Mouse (Mus musculus) forebrain, embryonic 11.5 days (tissue): ENCODE measurements around the gene Bik. TPM values are rescaled to one million over a fixed set of nuclear protein-coding genes. Genes with fewer than 3 reads are reported as not detected.

Experiments
- ATAC-seq: fragments of 200-750 bp; cut with Nextera tagmentation; replicated peaks from 2 replicates; pipeline ENCODE4 v1.8.0; 2017; ENCODE audit warnings: moderate TSS enrichment; ENCODE audit not compliant: low FRiP score
- DNase-seq: peaks from one replicate; pipeline ENCODE4 v3.0.0-alpha.2; 2017; ENCODE audit warnings: low spot score
- H3K27ac ChIP-seq: fragments of 300-500 bp; sonication (generic); 2 replicates; pipeline ENCODE4 v1.5.1; 2014; ENCODE audit warnings: low read depth, low read length
- H3K27me3 ChIP-seq: fragments of 300-500 bp; sonication (generic); 2 replicates; pipeline ENCODE4 v1.6.1; 2014; ENCODE audit warnings: mild to moderate bottlenecking, low read length, mixed read lengths; ENCODE audit not compliant: control insufficient read depth, insufficient read depth
- H3K36me3 ChIP-seq: fragments of 300-500 bp; sonication (generic); 2 replicates; pipeline ENCODE4 v1.6.1; 2014; ENCODE audit warnings: mild to moderate bottlenecking, low read length, moderate library complexity, mixed read lengths; ENCODE audit not compliant: control insufficient read depth, insufficient read depth
- H3K4me1 ChIP-seq: fragments of 300-500 bp; sonication (generic); replicated peaks from 2 replicates; pipeline ENCODE4 v1.6.1; 2014; ENCODE audit warnings: low read length, mixed read lengths; ENCODE audit not compliant: control insufficient read depth, insufficient read depth
- H3K4me2 ChIP-seq: fragments of 300-500 bp; sonication (generic); 2 replicates; pipeline ENCODE4 v1.6.1; 2014; ENCODE audit warnings: low read depth, mild to moderate bottlenecking, low read length, moderate library complexity, mixed read lengths; ENCODE audit not compliant: severe bottlenecking
- H3K4me3 ChIP-seq: fragments of 300-500 bp; sonication (generic); 2 replicates; pipeline ENCODE4 v1.5.1; 2014; ENCODE audit warnings: low read depth, low read length
- H3K9ac ChIP-seq: fragments of 300-500 bp; sonication (generic); 2 replicates; pipeline ENCODE4 v1.6.1; 2014; ENCODE audit warnings: low read length
- H3K9me3 ChIP-seq: fragments of 300-500 bp; sonication (generic); 2 replicates; pipeline ENCODE4 v1.6.1; 2016; ENCODE audit warnings: low read length, mixed read lengths; ENCODE audit not compliant: control insufficient read depth
- WGBS: fragments of 180-500 bp; shearing (Covaris S2); extraction: QIAGEN DNeasy Blood & Tissue Kit; methylation state at CpG from one replicate; pipeline ENCODE4 v1.1.7; 2014; 5-methylcytosine and 5-hydroxymethylcytosine counted together
- polyA plus RNA-seq: library from polyadenylated mRNA; unstranded; fragments of >200 nt; fragmentation: Nextera tagmentation; extraction: Ambion mirVana; gene quantifications from 2 replicates; pipeline ENCODE4 v1.2.1, GENCODE M21; 2014

The Bik gene
- polyA plus RNA-seq, 1 experiment from 2014 or later: 2.3 TPM

DNA sequence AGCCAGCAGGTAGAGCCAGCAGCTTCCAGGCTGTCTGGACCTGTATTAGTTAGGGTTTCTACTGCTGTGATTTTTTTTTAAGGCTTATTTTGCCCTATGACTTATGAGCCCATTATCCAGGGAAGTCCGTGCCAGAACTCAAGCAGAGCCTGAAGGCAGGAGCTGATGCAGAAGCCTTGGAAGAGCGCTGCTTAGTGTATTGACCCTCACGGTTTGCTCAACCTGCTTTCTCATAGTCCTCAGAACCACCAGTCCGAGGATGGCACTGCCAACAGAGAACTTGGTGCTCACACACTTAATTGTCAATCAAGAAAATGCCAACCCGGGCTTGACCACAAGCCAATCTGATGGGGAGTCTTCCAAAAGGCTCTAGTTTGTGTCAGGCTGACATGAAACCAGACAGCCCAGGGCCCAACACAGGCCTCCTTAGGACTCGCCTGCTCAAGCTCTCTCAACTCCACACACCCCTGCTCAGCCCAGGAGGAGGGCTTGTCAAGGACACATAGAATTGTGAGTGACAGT, 5.7 kb upstream of the Bik start:
- ATAC-seq (no peak), DNase-seq (no peak)
- WGBS: 84% methylated on average over 6 of the region's 6 CpGs

DNA sequence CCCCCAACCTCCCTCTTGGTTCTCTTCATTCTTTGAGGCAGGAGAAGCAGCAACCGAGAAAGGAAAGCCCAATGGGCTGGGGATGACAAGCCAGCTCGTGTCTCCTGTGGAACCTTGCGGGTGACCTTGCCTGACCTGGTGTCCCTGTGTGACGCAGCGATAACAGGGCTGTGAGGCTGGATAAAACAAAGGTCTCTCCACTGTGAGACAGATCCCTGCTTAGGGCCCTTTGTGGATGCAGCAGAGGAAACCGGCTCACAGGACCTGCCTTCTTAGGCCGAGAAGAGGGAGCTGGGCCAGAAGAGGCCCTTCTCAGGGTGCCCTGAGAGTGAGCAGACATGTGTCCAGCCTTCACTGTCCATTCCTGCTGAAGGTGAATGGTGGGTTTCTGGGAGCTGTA, 3.5 kb upstream of the Bik start:
- Histone ChIP-seq H3K36me3 (no peaks in the 10 kb centered on the region), H3K27ac (no peak overlapping the region), H3K9ac (no peak overlapping the region), H3K4me3 (no peak overlapping the region), H3K4me1 (peaks cover 11% of the 10 kb centered on the region; the same call in 1 of the 2 replicates), H3K27me3 (peaks cover 26% of the 10 kb centered on the region), H3K9me3 (no peaks in the 10 kb centered on the region), H3K4me2 (no peak overlapping the region)
- ATAC-seq (no peak), DNase-seq (no peak)
- 24% methylated on average over 7 of the region's 7 CpGs for WGBS

More for the DNA sequence above, 5.7 kb upstream of the Bik start:
- H3K4me1 ChIP-seq: no peaks in the 10 kb centered on the region; the same call in 1 of the 2 replicates
- H3K27ac ChIP-seq: no peak overlapping the region
- H3K9ac ChIP-seq: no peak overlapping the region
- no peaks in the 10 kb centered on the region for H3K36me3 ChIP-seq
- H3K27me3 ChIP-seq: peaks cover 7% of the 10 kb centered on the region
- H3K9me3 ChIP-seq: no peaks in the 10 kb centered on the region
- no peak overlapping the region for H3K4me3 ChIP-seq
- H3K4me2 ChIP-seq: no peak overlapping the region

DNA sequence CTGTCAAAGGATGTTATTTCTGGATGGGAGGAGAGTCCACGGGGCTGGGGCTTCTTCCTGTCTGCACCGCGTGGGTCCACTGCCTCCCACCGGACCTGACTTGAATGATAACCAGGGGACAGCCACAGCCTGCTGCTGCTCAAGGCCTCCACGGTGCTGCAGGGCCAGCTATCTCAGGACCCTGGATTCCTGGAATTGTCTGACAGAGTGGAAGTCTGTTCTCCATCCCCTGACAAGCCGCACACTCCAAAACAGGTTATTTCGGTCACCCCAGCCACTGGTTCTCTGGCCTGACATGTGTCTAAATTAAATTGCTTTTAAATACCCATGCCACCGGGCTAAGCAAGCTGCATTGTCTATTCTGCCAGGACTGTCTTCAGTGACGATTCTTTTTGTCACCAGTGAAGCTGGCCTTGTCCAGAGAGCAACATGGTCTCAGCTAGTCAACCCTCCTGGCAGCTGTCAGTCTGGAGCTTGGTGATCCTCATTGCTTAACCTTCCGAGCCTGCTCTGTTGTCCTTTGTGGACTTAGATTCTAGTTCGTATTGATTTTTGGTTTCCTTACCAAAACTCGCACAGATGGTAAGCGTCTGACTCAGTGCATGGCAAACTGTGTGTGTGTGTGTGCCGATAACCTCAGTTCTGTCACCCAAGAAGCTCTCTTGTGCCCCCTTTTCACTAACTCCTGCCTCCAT, 2.9 kb upstream of the Bik start:
- Histone ChIP-seq H3K27me3 (peaks cover 29% of the 10 kb centered on the region), H3K9me3 (no peaks in the 10 kb centered on the region), H3K9ac (no peak overlapping the region), H3K4me3 (no peak overlapping the region), H3K27ac (no peak overlapping the region), H3K36me3 (no peaks in the 10 kb centered on the region), H3K4me2 (no peak overlapping the region), H3K4me1 (peaks cover 11% of the 10 kb centered on the region; the same call in 1 of the 2 replicates)
- no peak for ATAC-seq
- no peak for DNase-seq
- WGBS: 69% methylated on average over 14 of the region's 14 CpGs

DNA sequence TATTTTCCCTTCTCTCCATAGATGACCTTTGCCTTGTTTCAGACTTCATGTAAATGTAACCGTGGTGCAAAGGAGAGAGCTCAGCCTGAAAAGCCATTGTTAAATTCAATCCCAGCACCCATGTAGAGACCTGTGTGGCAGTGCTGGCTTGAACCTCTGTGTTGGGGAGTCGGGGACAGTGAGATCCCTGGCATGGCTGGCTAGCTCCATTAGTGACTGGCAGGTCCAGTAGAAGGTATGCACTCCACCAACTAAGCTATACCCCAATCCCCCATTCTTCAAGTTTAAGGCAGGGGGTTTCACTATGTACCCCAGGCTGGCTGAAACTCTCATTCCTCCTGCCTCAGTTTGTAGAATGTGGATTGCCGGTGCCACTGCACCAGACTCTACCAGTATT, 2.3 kb upstream of the Bik start:
- H3K27me3 ChIP-seq: peaks cover 29% of the 10 kb centered on the region
- H3K4me3 ChIP-seq: no peak overlapping the region
- H3K9ac ChIP-seq: no peak overlapping the region
- ATAC-seq (no peak), DNase-seq (no peak)
- peaks cover 11% of the 10 kb centered on the region; the same call in 1 of the 2 replicates for H3K4me1 ChIP-seq
- 83% methylated on average over 3 of the region's 3 CpGs for WGBS
- no peak overlapping the region for H3K4me2 ChIP-seq
- H3K9me3 ChIP-seq: no peaks in the 10 kb centered on the region
- H3K36me3 ChIP-seq: no peaks in the 10 kb centered on the region
- H3K27ac ChIP-seq: no peak overlapping the region

DNA sequence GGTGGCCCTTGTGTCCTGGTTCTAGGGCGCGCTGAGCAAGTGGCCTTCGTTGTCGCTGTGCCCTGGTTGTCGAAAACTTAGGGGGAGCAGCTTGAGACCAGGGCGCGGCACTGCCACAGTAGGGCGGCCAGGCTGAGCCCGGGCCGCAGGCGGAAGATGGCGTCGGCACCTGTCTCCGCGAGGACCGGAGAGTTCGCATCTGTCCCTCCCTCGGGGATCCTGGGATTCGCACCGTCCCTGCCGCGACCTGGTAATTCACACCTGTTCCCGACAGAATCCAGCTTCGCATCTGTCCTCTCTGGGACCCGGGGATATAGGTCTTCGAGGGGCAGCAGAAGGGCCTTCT, 403 bp downstream of the Bik start:
- Histone ChIP-seq H3K27me3 (peaks cover 29% of the 10 kb centered on the region), H3K4me1 (peaks cover 11% of the 10 kb centered on the region; the same call in 1 of the 2 replicates), H3K36me3 (no peaks in the 10 kb centered on the region), H3K4me3 (peak overlapping the region; percentile 54), H3K9me3 (no peaks in the 10 kb centered on the region), H3K9ac (peak overlapping the region; percentile 55), H3K27ac (no peak overlapping the region), H3K4me2 (peak overlapping the region; percentile 96)
- DNase-seq: peak; percentile 61
- no peak for ATAC-seq
- 1% methylated on average over 26 of the region's 26 CpGs for WGBS

DNA sequence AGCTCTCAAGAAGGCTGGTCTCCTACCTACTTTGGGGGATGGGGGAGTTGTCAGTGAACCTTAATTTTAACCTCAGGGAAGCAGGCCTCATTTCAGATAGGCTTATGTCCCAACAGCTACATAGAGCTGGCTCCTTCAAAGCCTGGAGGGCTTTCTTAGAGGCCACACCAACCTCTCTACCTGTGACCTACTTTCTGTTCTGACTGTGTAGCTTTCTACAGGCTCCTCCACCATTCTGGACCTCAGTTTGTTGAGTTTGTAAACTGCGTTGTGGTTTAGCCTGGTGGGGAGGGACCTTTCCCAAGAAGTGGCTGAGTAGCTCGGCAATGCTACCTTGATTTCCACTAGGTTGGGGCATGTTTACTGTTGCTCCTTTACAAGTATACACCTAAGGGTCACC, 1.1 kb downstream of the Bik start:
- Histone ChIP-seq H3K4me3 (no peak overlapping the region), H3K9ac (no peak overlapping the region), H3K27ac (no peak overlapping the region), H3K27me3 (peaks cover 29% of the 10 kb centered on the region), H3K36me3 (no peaks in the 10 kb centered on the region), H3K9me3 (no peaks in the 10 kb centered on the region), H3K4me2 (no peak overlapping the region), H3K4me1 (peaks cover 11% of the 10 kb centered on the region; the same call in 1 of the 2 replicates)
- no peak for ATAC-seq
- no peak for DNase-seq
- WGBS: 75% methylated on average over 2 of the region's 2 CpGs

DNA sequence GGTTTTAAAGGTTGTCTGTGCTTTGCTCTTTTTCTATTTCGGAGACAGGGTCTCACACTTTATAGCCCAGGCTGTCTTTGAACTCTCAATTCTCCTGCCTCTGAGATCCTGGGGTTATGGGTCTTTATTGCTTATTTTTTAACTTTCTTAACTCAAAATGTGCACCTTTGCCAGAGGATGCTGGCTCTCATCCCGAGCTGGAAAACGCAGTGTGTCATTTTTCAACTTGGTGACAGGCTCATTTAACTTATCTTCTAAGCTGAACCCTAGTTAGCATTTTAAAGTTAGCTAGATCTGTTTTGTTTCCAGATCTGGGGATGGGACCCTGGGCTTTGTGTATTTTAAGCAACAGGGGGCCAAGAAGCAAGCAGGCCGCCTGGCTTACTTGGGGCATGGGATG, 2.2 kb downstream of the Bik start:
- ATAC-seq (no peak), DNase-seq (no peak)
- Histone ChIP-seq H3K27ac (no peak overlapping the region), H3K36me3 (no peaks in the 10 kb centered on the region), H3K9me3 (no peaks in the 10 kb centered on the region), H3K27me3 (peaks cover 29% of the 10 kb centered on the region), H3K4me2 (no peak overlapping the region), H3K4me3 (no peak overlapping the region), H3K4me1 (peaks cover 11% of the 10 kb centered on the region; the same call in 1 of the 2 replicates), H3K9ac (no peak overlapping the region)
- WGBS: 82% methylated on average over 4 of the region's 4 CpGs

DNA sequence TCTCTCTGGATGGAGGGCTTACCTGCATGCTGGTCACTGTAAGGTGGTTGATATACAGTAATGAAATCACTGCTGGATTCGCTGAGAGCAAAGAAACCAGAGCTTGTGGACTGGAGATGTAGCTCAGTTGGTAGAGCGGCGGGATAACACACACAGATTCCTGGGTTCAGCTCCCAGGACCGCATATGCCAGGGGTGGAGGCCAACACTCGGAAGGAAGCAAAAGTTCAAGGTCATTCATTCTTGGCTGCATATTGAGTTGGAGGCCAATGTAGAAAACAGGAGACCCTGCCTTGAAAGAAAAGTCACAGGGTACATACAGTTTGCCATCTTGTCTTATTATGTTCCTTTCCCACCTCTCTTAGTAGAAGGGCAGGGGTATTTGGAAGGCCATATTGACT, 3.1 kb downstream of the Bik start:
- ATAC-seq (no peak), DNase-seq (no peak)
- Histone ChIP-seq H3K9me3 (no peaks in the 10 kb centered on the region), H3K27ac (no peak overlapping the region), H3K4me3 (no peak overlapping the region), H3K36me3 (no peaks in the 10 kb centered on the region), H3K27me3 (peaks cover 29% of the 10 kb centered on the region), H3K9ac (no peak overlapping the region), H3K4me1 (peaks cover 11% of the 10 kb centered on the region; the same call in 1 of the 2 replicates), H3K4me2 (no peak overlapping the region)
- 85% methylated on average over 5 of the region's 5 CpGs for WGBS

DNA sequence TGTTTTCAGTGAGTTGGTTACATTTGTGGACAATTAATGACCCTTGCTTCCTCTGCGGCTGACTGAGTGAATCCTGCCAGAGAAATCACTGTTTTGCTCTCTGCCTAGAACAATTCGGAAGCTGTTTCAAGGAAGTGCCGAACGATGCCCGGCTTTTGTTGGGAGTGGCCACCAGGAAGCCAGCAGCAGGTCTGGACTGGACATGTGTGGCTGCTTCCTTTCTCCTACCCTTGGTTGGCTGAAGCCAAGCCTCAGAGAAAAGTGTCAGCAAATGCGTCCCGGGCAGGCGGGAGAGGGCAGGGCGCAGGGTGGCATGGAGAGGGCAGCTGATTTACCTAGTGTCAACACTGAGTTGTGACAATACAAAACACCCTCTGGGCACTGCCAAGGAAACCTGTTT, 3.6 kb downstream of the Bik start:
- H3K9ac ChIP-seq: no peak overlapping the region
- 85% methylated on average over 9 of the region's 9 CpGs for WGBS
- no peaks in the 10 kb centered on the region for H3K36me3 ChIP-seq
- H3K4me1 ChIP-seq: peaks cover 11% of the 10 kb centered on the region; the same call in 1 of the 2 replicates
- H3K27me3 ChIP-seq: peaks cover 27% of the 10 kb centered on the region
- no peaks in the 10 kb centered on the region for H3K9me3 ChIP-seq
- ATAC-seq (no peak), DNase-seq (no peak)
- no peak overlapping the region for H3K27ac ChIP-seq
- no peak overlapping the region for H3K4me2 ChIP-seq
- no peak overlapping the region for H3K4me3 ChIP-seq
